Mouse (Mus musculus): ENCODE data around the gene Nepn.

DNA sequence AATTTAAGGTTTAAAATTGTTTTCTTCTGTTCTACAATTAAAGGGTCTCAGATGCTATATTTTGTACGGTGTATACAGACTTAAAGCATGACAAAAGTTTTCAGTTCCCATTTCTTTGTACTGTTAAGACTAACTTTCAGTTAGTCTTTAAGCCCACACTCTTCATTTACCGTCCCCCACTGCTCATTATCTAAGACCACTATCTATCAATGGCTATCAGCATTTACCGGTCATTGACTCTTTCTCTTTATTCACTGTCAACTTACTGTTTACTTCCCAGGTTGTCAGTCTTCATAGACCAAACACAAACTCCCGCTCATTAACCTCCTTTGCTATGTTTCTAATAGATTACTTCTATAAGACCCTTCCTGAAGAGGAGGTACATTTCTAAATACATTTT is 1.6 kb upstream of the Nepn start:
- TF ChIP-seq E2F4 (IDR thresholded peaks at IDR 0.05; ENCODE audit: insufficient replicate concordance, low read depth, low read length) (no peak), MAFK (IDR thresholded peaks at IDR 0.05; ENCODE audit: insufficient replicate concordance, low read length) (no peak), PAX5 (IDR thresholded peaks at IDR 0.05; ENCODE audit: low read length) (no peak), POLR2A (IDR thresholded peaks at IDR 0.05; ENCODE audit: low read depth, low read length) (no peak), CTCF (conservative IDR thresholded peaks at IDR 0.05 in 1 of 2, IDR thresholded peaks at IDR 0.05 in 1 of 2; ENCODE audit: low read depth in 2 of 2, low read length in 2 of 2) (no peak)
